Mouse (Mus musculus): Measurements from ENCODE around the gene Jmjd6.

Gene Jmjd6

GRCm38 (mm10) chr11:116843261-116844233, at the start of gene Jmjd6, which contains the start of gene Mettl23:
Gene Jmjd6 (minus strand): TSS chr11:116843449.
Gene Mettl23 (plus strand): TSS chr11:116843278.
- peak; percentile 94 for DNase-seq (ENCODE audit: low read depth, low spot score)

GRCm38 (mm10) chr11:116887136-116887535, 43.9 kb upstream of the Jmjd6 start:
- DNase-seq (ENCODE audit: low read depth, low spot score) = no peak

GRCm38 (mm10) chr11:116885275-116886151, 42.3 kb upstream of the Jmjd6 start:
- DNase-seq (ENCODE audit: low read depth, low spot score) = peak; percentile 69

GRCm38 (mm10) chr11:116884061-116884460, 40.8 kb upstream of the Jmjd6 start:
- no peak for DNase-seq (ENCODE audit: low read depth, low spot score)

- no peak for DNase-seq (ENCODE audit: low read depth, low spot score)
These were observed 39.2 kb upstream of the Jmjd6 start for GRCm38 (mm10) chr11:116882446-116882845.

- no peak for DNase-seq (ENCODE audit: low read depth, low spot score)
These were observed 38.2 kb upstream of the Jmjd6 start for GRCm38 (mm10) chr11:116881440-116881839.

- no peak for DNase-seq (ENCODE audit: low read depth, low spot score)
These were observed 37.6 kb upstream of the Jmjd6 start for GRCm38 (mm10) chr11:116880839-116881238.

GRCm38 (mm10) chr11:116878454-116878853, 35.2 kb upstream of the Jmjd6 start:
- DNase-seq (ENCODE audit: low read depth, low spot score) = no peak

GRCm38 (mm10) chr11:116873987-116874386, 30.7 kb upstream of the Jmjd6 start:
- DNase-seq (ENCODE audit: low read depth, low spot score) = no peak

- no peak for DNase-seq (ENCODE audit: low read depth, low spot score)
These were observed 28.3 kb upstream of the Jmjd6 start for GRCm38 (mm10) chr11:116871538-116871937.

- DNase-seq (ENCODE audit: low read depth, low spot score) = no peak
These were observed 26.4 kb upstream of the Jmjd6 start for GRCm38 (mm10) chr11:116869641-116870040.

- DNase-seq (ENCODE audit: low read depth, low spot score) = no peak
These were observed 26.0 kb upstream of the Jmjd6 start for GRCm38 (mm10) chr11:116869223-116869622.

- DNase-seq (ENCODE audit: low read depth, low spot score) = no peak
These were observed 24.9 kb upstream of the Jmjd6 start for GRCm38 (mm10) chr11:116868129-116868528.

- DNase-seq (ENCODE audit: low read depth, low spot score) = no peak
These were observed 22.8 kb upstream of the Jmjd6 start for GRCm38 (mm10) chr11:116865945-116866585.

- no peak for DNase-seq (ENCODE audit: low read depth, low spot score)
These were observed 21.2 kb upstream of the Jmjd6 start for GRCm38 (mm10) chr11:116864444-116864843.

- no peak for DNase-seq (ENCODE audit: low read depth, low spot score)
These were observed 14.1 kb upstream of the Jmjd6 start for GRCm38 (mm10) chr11:116857183-116857850.

- no peak for DNase-seq (ENCODE audit: low read depth, low spot score)
These were observed 11.0 kb upstream of the Jmjd6 start for GRCm38 (mm10) chr11:116854279-116854678.

GRCm38 (mm10) chr11:116853512-116853928, 10.3 kb upstream of the Jmjd6 start:
- peak; percentile 89 for DNase-seq (ENCODE audit: low read depth, low spot score)

GRCm38 (mm10) chr11:116852891-116853511, 9.8 kb upstream of the Jmjd6 start, which contains the start of gene Srsf2:
Gene Srsf2 (minus strand): TSS chr11:116853094.
- peak; percentile 94 for DNase-seq (ENCODE audit: low read depth, low spot score)

- no peak for DNase-seq (ENCODE audit: low read depth, low spot score)
These were observed 9.1 kb upstream of the Jmjd6 start, which contains the start of gene Mfsd11 for GRCm38 (mm10) chr11:116852291-116852890. Gene Mfsd11 (plus strand): TSS chr11:116852440.
